Mouse (Mus musculus): ENCODE measurements around the gene Rbbp4. TPM values are rescaled to one million over a fixed set of nuclear protein-coding genes. Genes with fewer than 3 reads are reported as not detected.

Gene Rbbp4
- 41.4 and 44.1 TPM in 2 replicates for total RNA-seq (2012; rRNA removed)
- total RNA-seq (2014; rRNA removed) = 73.3 and 76.9 TPM in 2 replicates
- polyA plus RNA-seq (2012; ENCODE audit: insufficient read length, low read depth) = 179 and 219 TPM in 2 replicates

- dilution Hi-C loops (cut with MboI; ENCODE audit: extremely low pct_ligation_motif_present, extremely low pct_unique_long_range_greater_than_20kb, low sequenced_read_pairs) = no loop called here
- peaks cover 62% of the 10 kb centered on the region for H3K79me2 ChIP-seq (replicated peaks; ENCODE audit: control insufficient read depth, extremely low read depth, insufficient read depth, poor library complexity, severe bottlenecking)
- H3K4me3 ChIP-seq (replicated peaks in 1 of 3; ENCODE audit: low read depth in 2 of 3, low read length in 2 of 3, poor library complexity in 1 of 3) = peak within 1 kb of the TSS; percentile 82 to 97 (median 90)
- peaks cover 32 to 48% of the 10 kb centered on the region in 2 experiments for H3K36me3 ChIP-seq (replicated peaks in 1 of 2; ENCODE audit: control insufficient read depth in 1 of 2, insufficient read depth in 1 of 2, low read length in 1 of 2)
- peak within 1 kb of the TSS; percentile 95 for H3K27ac ChIP-seq (ENCODE audit: insufficient read depth, low read depth)
- H3K4me1 ChIP-seq (ENCODE audit: control insufficient read depth in 1 of 2, insufficient read depth in 2 of 2) = peaks cover 7 to 56% of the 10 kb centered on the region in 2 experiments; a peak in 3 of 4 replicates
- DNase-seq (ENCODE audit: extremely low read depth) = peak; percentile 97
- H3K4me2 ChIP-seq (ENCODE audit: insufficient read depth, low read depth, poor library complexity, severe bottlenecking) = peak within 1 kb of the TSS; percentile 48
- no peaks in the 10 kb centered on the region for H3K27me3 ChIP-seq (replicated peaks)
- in situ Hi-C loops (cut with MboI; ENCODE audit: low pct_ligation_motif_present, low pct_unique_long_range_greater_than_20kb, low sequenced_read_pairs) = no loop called here
- peak within 1 kb of the TSS; percentile 99 for H3K9ac ChIP-seq (ENCODE audit: insufficient read depth, low read depth)
- H3K9me3 ChIP-seq (replicated peaks; ENCODE audit: low read length) = no peaks in the 10 kb centered on the region
- TF ChIP-seq SIN3A (IDR thresholded peaks at IDR 0.05; ENCODE audit: low read length) (peak; percentile 73), UBTF (IDR thresholded peaks at IDR 0.05; ENCODE audit: low read depth, low read length) (no peak; the same call in 1 of the 2 replicates), EP300 (IDR thresholded peaks at IDR 0.05; ENCODE audit: low read length) (no peak), CTCF (conservative IDR thresholded peaks at IDR 0.05 in 1 of 2, IDR thresholded peaks at IDR 0.05 in 1 of 2; ENCODE audit: low read depth in 2 of 2, low read length in 2 of 2) (no peak), IRF4 (IDR thresholded peaks at IDR 0.05; ENCODE audit: low read depth, low read length) (no peak; the same call in 1 of the 2 replicates), USF2 (conservative IDR thresholded peaks at IDR 0.05; ENCODE audit: low read depth, low read length) (peak; percentile 87), ZMIZ1 (IDR thresholded peaks at IDR 0.05; ENCODE audit: low read depth, low read length) (0 out of 2 replicates have a peak, but pooled peaks have one; percentile 32), ZNF384 (IDR thresholded peaks at IDR 0.05; ENCODE audit: low read depth, low read length) (no peak), MAZ (IDR thresholded peaks at IDR 0.05; ENCODE audit: low read depth, low read length) (no peak), MXI1 (IDR thresholded peaks at IDR 0.05; ENCODE audit: low read depth, low read length) (peak; percentile 9), E2F4 (IDR thresholded peaks at IDR 0.05; ENCODE audit: insufficient replicate concordance, low read depth, low read length) (0 out of 2 replicates have a peak, but pooled peaks have one; percentile 56), USF1 (IDR thresholded peaks at IDR 0.05; ENCODE audit: low read depth, low read length) (peak; percentile 92), HCFC1 (IDR thresholded peaks at IDR 0.05; ENCODE audit: low read depth, low read length) (peak; percentile 81), ZKSCAN1 (IDR thresholded peaks at IDR 0.05; ENCODE audit: borderline replicate concordance, low read depth, low read length) (no peak), TBP (conservative IDR thresholded peaks at IDR 0.05; ENCODE audit: low read depth, low read length) (0 out of 2 replicates have a peak, but pooled peaks have one; percentile 38), SMC3 (IDR thresholded peaks at IDR 0.05; ENCODE audit: low read depth, low read length) (no peak), MYC (IDR thresholded peaks at IDR 0.05; ENCODE audit: low read depth, low read length) (peak; percentile 13; the same call in 1 of the 2 replicates), JUND (conservative IDR thresholded peaks at IDR 0.05; ENCODE audit: low read depth, low read length) (0 out of 2 replicates have a peak, but pooled peaks have one; percentile 21), GABPA (IDR thresholded peaks at IDR 0.05; ENCODE audit: insufficient replicate concordance, low read depth, low read length) (no peak), PAX5 (IDR thresholded peaks at IDR 0.05; ENCODE audit: low read length) (no peak), JUN (IDR thresholded peaks at IDR 0.05; ENCODE audit: insufficient read depth, low read depth, low read length) (no peak), CHD1 (IDR thresholded peaks at IDR 0.05; ENCODE audit: low read depth, low read length) (no peak), KAT2A (IDR thresholded peaks at IDR 0.05; ENCODE audit: insufficient replicate concordance, low read length) (0 out of 2 replicates have a peak, but pooled peaks have one; percentile 0), MAFK (IDR thresholded peaks at IDR 0.05; ENCODE audit: insufficient replicate concordance, low read length) (no peak), NELFE (IDR thresholded peaks at IDR 0.05; ENCODE audit: low read depth, low read length) (peak; percentile 82), POLR2A (IDR thresholded peaks at IDR 0.05; ENCODE audit: low read depth, low read length) (peak; percentile 77), ZC3H11A (IDR thresholded peaks at IDR 0.05; ENCODE audit: low read depth, low read length) (no peak), ELF1 (IDR thresholded peaks at IDR 0.05; ENCODE audit: low read depth, low read length) (peak; percentile 90), MEF2A (IDR thresholded peaks at IDR 0.05; ENCODE audit: borderline replicate concordance, low read depth, low read length) (no peak; the same call in 1 of the 2 replicates), BHLHE40 (IDR thresholded peaks at IDR 0.05; ENCODE audit: low read depth, low read length) (peak; percentile 97), CHD2 (IDR thresholded peaks at IDR 0.05; ENCODE audit: low read length) (no peak; the same call in 1 of the 2 replicates), RAD21 (IDR thresholded peaks at IDR 0.05; ENCODE audit: low read depth, low read length) (no peak), MAX (IDR thresholded peaks at IDR 0.05; ENCODE audit: low read length) (peak; percentile 85), POLR2AphosphoS2 (IDR thresholded peaks at IDR 0.05; ENCODE audit: low read depth, low read length) (no peak), RCOR1 (conservative IDR thresholded peaks at IDR 0.05; ENCODE audit: low read depth, low read length) (no peak), NRF1 (IDR thresholded peaks at IDR 0.05; ENCODE audit: low read depth, low read length) (peak; percentile 86), TCF12 (IDR thresholded peaks at IDR 0.05; ENCODE audit: low read depth, low read length) (peak; percentile 66; the same call in 1 of the 2 replicates)
Measured at GRCm38 (mm10) chr4:129335216-129336074, at the start of gene Rbbp4, which contains the start of gene Zbtb8os. Gene Rbbp4, minus strand, starts transcription at chr4:129335370. Gene Zbtb8os, plus strand, starts transcription at chr4:129335695.

Measured in CH12.LX (cell line).